Mouse (Mus musculus): ENCODE data around the gene Rpl23. TPM values are rescaled to one million over a fixed set of nuclear protein-coding genes. Genes with fewer than 3 reads are reported as not detected.

Rpl23 gene
- polyA plus RNA-seq, 1 experiment from 2014 or later: 449 TPM

- Histone ChIP-seq H3K4me1 (peaks cover 74% of the 10 kb centered on the region), H3K27me3 (ENCODE audit: poor library complexity, severe bottlenecking) (no peaks in the 10 kb centered on the region), H3K9me3 (no peaks in the 10 kb centered on the region), H3K36me3 (replicated peaks) (peaks cover 16% of the 10 kb centered on the region), H3K4me3 (no peak overlapping the region), H3K27ac (no peak overlapping the region)
- WGBS: 45% methylated on average over 6 of the region's 6 CpGs
- DNase-seq (ENCODE audit: extremely low spot score, low spot score): no peak
Observed at GRCm38 (mm10) chr11:97802495-97802894, 20.3 kb upstream of the Rpl23 start.

- H3K27ac ChIP-seq: peak overlapping the region; percentile 95; the same call in 1 of the 2 replicates
- H3K27me3 ChIP-seq (ENCODE audit: poor library complexity, severe bottlenecking): no peaks in the 10 kb centered on the region
- peaks cover 12% of the 10 kb centered on the region for H3K36me3 ChIP-seq (replicated peaks)
- peak overlapping the region; percentile 88; the same call in 1 of the 2 replicates for H3K4me3 ChIP-seq
- peaks cover 72% of the 10 kb centered on the region for H3K4me1 ChIP-seq
- no peak for DNase-seq (ENCODE audit: extremely low spot score, low spot score)
- 37% methylated on average over 1 of the region's 1 CpGs for WGBS
- H3K9me3 ChIP-seq: no peaks in the 10 kb centered on the region
Observed at GRCm38 (mm10) chr11:97802194-97802470, 19.9 kb upstream of the Rpl23 start.

GRCm38 (mm10) chr11:97801409-97802193, 19.4 kb upstream of the Rpl23 start:
- WGBS: 32% methylated on average over 8 of the region's 8 CpGs

GRCm38 (mm10) chr11:97800691-97801408, 18.6 kb upstream of the Rpl23 start:
- H3K4me1 ChIP-seq: peaks cover 59% of the 10 kb centered on the region
- 0 out of 2 replicates have a peak, but pooled peaks cover 2% of the 10 kb centered on the region for H3K36me3 ChIP-seq (replicated peaks)
- peak; percentile 46 for DNase-seq (ENCODE audit: extremely low spot score, low spot score)
- H3K27me3 ChIP-seq (ENCODE audit: poor library complexity, severe bottlenecking): no peaks in the 10 kb centered on the region
- H3K9me3 ChIP-seq: no peaks in the 10 kb centered on the region
- peak overlapping the region; percentile 88 for H3K4me3 ChIP-seq
- 7% methylated on average over 17 of the region's 17 CpGs for WGBS
- H3K27ac ChIP-seq: peak overlapping the region; percentile 95

More at GRCm38 (mm10) chr11:97801409-97802193, 19.4 kb upstream of the Rpl23 start:
- Histone ChIP-seq H3K36me3 (replicated peaks) (peaks cover 7% of the 10 kb centered on the region), H3K9me3 (no peaks in the 10 kb centered on the region), H3K4me3 (peak overlapping the region; percentile 88), H3K4me1 (peaks cover 67% of the 10 kb centered on the region), H3K27me3 (ENCODE audit: poor library complexity, severe bottlenecking) (no peaks in the 10 kb centered on the region), H3K27ac (peak overlapping the region; percentile 95)
- peak; percentile 48 for DNase-seq (ENCODE audit: extremely low spot score, low spot score)

GRCm38 (mm10) chr11:97799994-97800690, 17.9 kb upstream of the Rpl23 start:
- Histone ChIP-seq H3K4me3 (peak overlapping the region; percentile 88), H3K36me3 (replicated peaks) (0 out of 2 replicates have a peak, but pooled peaks cover 2% of the 10 kb centered on the region), H3K9me3 (no peaks in the 10 kb centered on the region), H3K4me1 (peaks cover 52% of the 10 kb centered on the region), H3K27ac (peak overlapping the region; percentile 95), H3K27me3 (ENCODE audit: poor library complexity, severe bottlenecking) (no peaks in the 10 kb centered on the region)
- peak; percentile 73 for DNase-seq (ENCODE audit: extremely low spot score, low spot score)
- 0% methylated on average over 34 of the region's 43 CpGs for WGBS

- H3K27ac ChIP-seq: peak overlapping the region; percentile 95
- H3K4me1 ChIP-seq: peaks cover 45% of the 10 kb centered on the region
- no peaks in the 10 kb centered on the region for H3K27me3 ChIP-seq (ENCODE audit: poor library complexity, severe bottlenecking)
- DNase-seq (ENCODE audit: extremely low spot score, low spot score): peak; percentile 84
- peak overlapping the region; percentile 88 for H3K4me3 ChIP-seq
- H3K9me3 ChIP-seq: no peaks in the 10 kb centered on the region
- H3K36me3 ChIP-seq (replicated peaks): 0 out of 2 replicates have a peak, but pooled peaks cover 2% of the 10 kb centered on the region
- WGBS: under 1% methylated on average over 71 of the region's 71 CpGs
Observed at GRCm38 (mm10) chr11:97799146-97799993, 17.1 kb upstream of the Rpl23 start.

GRCm38 (mm10) chr11:97798782-97799145, 16.5 kb upstream of the Rpl23 start, which contains the start of gene Lasp1:
Gene Lasp1 (plus strand): TSS chr11:97799000.
- under 1% methylated on average over 11 of the region's 11 CpGs for WGBS
- H3K27ac ChIP-seq: peak within 1 kb of the TSS; percentile 95
- H3K4me1 ChIP-seq: peaks cover 39% of the 10 kb centered on the region
- peak within 1 kb of the TSS; percentile 88 for H3K4me3 ChIP-seq
- H3K36me3 ChIP-seq (replicated peaks): 0 out of 2 replicates have a peak, but pooled peaks cover 2% of the 10 kb centered on the region
- no peaks in the 10 kb centered on the region for H3K27me3 ChIP-seq (ENCODE audit: poor library complexity, severe bottlenecking)
- no peaks in the 10 kb centered on the region for H3K9me3 ChIP-seq
- DNase-seq (ENCODE audit: extremely low spot score, low spot score): peak; percentile 92

GRCm38 (mm10) chr11:97798083-97798435, 15.8 kb upstream of the Rpl23 start:
- WGBS: 39% methylated on average over 8 of the region's 8 CpGs
- peak overlapping the region; percentile 88 for H3K4me3 ChIP-seq
- no peak for DNase-seq (ENCODE audit: extremely low spot score, low spot score)

GRCm38 (mm10) chr11:97797369-97798082, 15.3 kb upstream of the Rpl23 start:
- Histone ChIP-seq H3K36me3 (replicated peaks) (no peaks in the 10 kb centered on the region), H3K4me3 (0 out of 2 replicates have a peak overlapping the region, but pooled peaks have one; percentile 88), H3K27me3 (ENCODE audit: poor library complexity, severe bottlenecking) (no peaks in the 10 kb centered on the region), H3K27ac (no peak overlapping the region), H3K9me3 (no peaks in the 10 kb centered on the region), H3K4me1 (peaks cover 33% of the 10 kb centered on the region)
- WGBS: 56% methylated on average over 15 of the region's 15 CpGs
- DNase-seq (ENCODE audit: extremely low spot score, low spot score): no peak

More at GRCm38 (mm10) chr11:97798083-97798435, 15.8 kb upstream of the Rpl23 start:
- H3K27me3 ChIP-seq (ENCODE audit: poor library complexity, severe bottlenecking): no peaks in the 10 kb centered on the region
- H3K27ac ChIP-seq: no peak overlapping the region
- peaks cover 36% of the 10 kb centered on the region for H3K4me1 ChIP-seq
- H3K36me3 ChIP-seq (replicated peaks): no peaks in the 10 kb centered on the region
- no peaks in the 10 kb centered on the region for H3K9me3 ChIP-seq

- Histone ChIP-seq H3K4me1 (peaks cover 27% of the 10 kb centered on the region), H3K27me3 (ENCODE audit: poor library complexity, severe bottlenecking) (no peaks in the 10 kb centered on the region), H3K27ac (no peak overlapping the region), H3K4me3 (no peak overlapping the region), H3K9me3 (no peaks in the 10 kb centered on the region), H3K36me3 (replicated peaks) (no peaks in the 10 kb centered on the region)
- WGBS: 8% methylated on average over 6 of the region's 6 CpGs
- DNase-seq (ENCODE audit: extremely low spot score, low spot score): peak; percentile 65
Observed at GRCm38 (mm10) chr11:97796910-97797309, 14.7 kb upstream of the Rpl23 start.

- 15% methylated on average over 2 of the region's 2 CpGs for WGBS
- Histone ChIP-seq H3K4me1 (peaks cover 2% of the 10 kb centered on the region), H3K27me3 (ENCODE audit: poor library complexity, severe bottlenecking) (no peaks in the 10 kb centered on the region), H3K9me3 (no peaks in the 10 kb centered on the region), H3K4me3 (no peak overlapping the region), H3K36me3 (replicated peaks) (no peaks in the 10 kb centered on the region), H3K27ac (no peak overlapping the region)
- DNase-seq (ENCODE audit: extremely low spot score, low spot score): no peak
Observed at GRCm38 (mm10) chr11:97793165-97793564, 10.9 kb upstream of the Rpl23 start.
